Mouse (Mus musculus) myocyte (in vitro differentiated cells): ENCODE results near the gene March1.

Experiments used
- E2F4 ChIP-seq: IDR thresholded peaks from one replicate; pipeline ENCODE4 v1.6.1; 2011; ENCODE audit warnings: mild to moderate bottlenecking, control low read depth, moderate library complexity; ENCODE audit not compliant: insufficient read depth
- MAX ChIP-seq: IDR thresholded peaks from one replicate; pipeline ENCODE4 v1.6.1; 2011; ENCODE audit warnings: low read depth, mild to moderate bottlenecking, control low read depth
- MYOD1 ChIP-seq, 3 experiments: IDR thresholded peaks; one replicate each; pipeline ENCODE4 v1.6.1; 2011; ENCODE audit warnings: control low read depth in 2 of 3, low read depth in 2 of 3, mild to moderate bottlenecking in 2 of 3, moderate library complexity in 1 of 3; ENCODE audit not compliant: insufficient read length in 2 of 3, control insufficient read depth in 1 of 3
- MYOG ChIP-seq, 3 experiments: IDR thresholded peaks; one replicate each; pipeline ENCODE4 v1.6.1; 2011; ENCODE audit warnings: control low read depth in 2 of 3, low read depth in 2 of 3, mild to moderate bottlenecking in 2 of 3; ENCODE audit not compliant: insufficient read length in 2 of 3, control insufficient read depth in 1 of 3, insufficient read depth in 1 of 3
- POLR2A ChIP-seq: IDR thresholded peaks from one replicate; pipeline ENCODE4 v1.6.1; 2011; ENCODE audit warnings: low read depth, mild to moderate bottlenecking, control low read depth, moderate library complexity; ENCODE audit not compliant: insufficient read length
- SRF ChIP-seq: IDR thresholded peaks from one replicate; pipeline ENCODE4 v1.6.1; 2011; ENCODE audit warnings: low read depth; ENCODE audit not compliant: control insufficient read depth, insufficient read length
- TCF3 ChIP-seq: IDR thresholded peaks from one replicate; pipeline ENCODE4 v1.6.1; 2011; ENCODE audit warnings: low read depth, control low read depth; ENCODE audit not compliant: insufficient read length
- USF1 ChIP-seq: IDR thresholded peaks from one replicate; pipeline ENCODE4 v1.6.1; 2011; ENCODE audit warnings: low read depth, mild to moderate bottlenecking, control low read depth, moderate library complexity

- TF ChIP-seq POLR2A (no peak), SRF (no peak), MYOG (IDR thresholded peaks at IDR 0.05; ENCODE audit: control insufficient read depth in 1 of 3, insufficient read depth in 1 of 3, insufficient read length in 2 of 3, low read depth in 2 of 3) (no peak), USF1 (no peak), MYOD1 (IDR thresholded peaks at IDR 0.05; ENCODE audit: control insufficient read depth in 1 of 3, insufficient read length in 2 of 3, low read depth in 2 of 3) (no peak), TCF3 (no peak), MAX (no peak), E2F4 (no peak)
Measured at GRCm38 (mm10) chr8:66436804-66437203, 819.1 kb downstream of the March1 start.
